Mouse (Mus musculus) MEL (cell line): ENCODE results near the gene Pitpnm3.

Experiments used
- BHLHE40 ChIP-seq: IDR thresholded peaks from 2 replicates; pipeline ENCODE4 v1.6.1; 2012; ENCODE audit warnings: low read depth, mild to moderate bottlenecking, inconsistent platforms, low read length, improper control_type of control experiment, borderline replicate concordance
- CHD1 ChIP-seq: IDR thresholded peaks from 2 replicates; pipeline ENCODE4 v1.6.1; 2012; ENCODE audit warnings: low read depth, mild to moderate bottlenecking, inconsistent platforms, low read length, improper control_type of control experiment
- CTCF ChIP-seq, 3 experiments: IDR thresholded peaks in 2 of 3; conservative IDR thresholded peaks in 1 of 3; 2 replicates each; pipeline ENCODE4 v1.5.1; 2011 to 2012; ENCODE audit warnings: low read length in 3 of 3, low read depth in 2 of 3, mild to moderate bottlenecking in 2 of 3, improper control_type of control experiment in 1 of 3, inconsistent platforms in 1 of 3, mixed read lengths in 1 of 3, moderate library complexity in 1 of 3; ENCODE audit not compliant: control insufficient read depth in 1 of 3, insufficient read depth in 1 of 3, poor library complexity in 1 of 3, severe bottlenecking in 1 of 3
- ELF1 ChIP-seq: IDR thresholded peaks from 2 replicates; pipeline ENCODE4 v1.6.1; 2014; ENCODE audit warnings: low read depth, mild to moderate bottlenecking, inconsistent platforms, low read length, improper control_type of control experiment, moderate library complexity
- EP300 ChIP-seq, 2 experiments: IDR thresholded peaks; 2 replicates each; pipeline ENCODE4 v1.6.1; 2011; ENCODE audit warnings: improper control_type of control experiment in 2 of 2, low read length in 2 of 2, low read depth in 1 of 2, mild to moderate bottlenecking in 1 of 2
- ETS1 ChIP-seq: IDR thresholded peaks from 2 replicates; pipeline ENCODE4 v1.6.1; 2012; ENCODE audit warnings: low read depth, mild to moderate bottlenecking, inconsistent platforms, low read length, improper control_type of control experiment, moderate library complexity
- GABPA ChIP-seq: IDR thresholded peaks from 2 replicates; pipeline ENCODE4 v1.6.1; 2012; ENCODE audit warnings: low read depth, mild to moderate bottlenecking, inconsistent platforms, low read length, improper control_type of control experiment, moderate library complexity
- JUND ChIP-seq: IDR thresholded peaks from 2 replicates; pipeline ENCODE4 v1.6.1; 2011; ENCODE audit warnings: low read depth, mild to moderate bottlenecking, improper control_type of control experiment, low read length
- MAZ ChIP-seq: IDR thresholded peaks from 2 replicates; pipeline ENCODE4 v1.6.1; 2012; ENCODE audit warnings: low read depth, mild to moderate bottlenecking, inconsistent platforms, low read length, improper control_type of control experiment
- MXI1 ChIP-seq: IDR thresholded peaks from 2 replicates; pipeline ENCODE4 v1.6.1; 2011; ENCODE audit warnings: mild to moderate bottlenecking, low read depth, low read length, improper control_type of control experiment
- POLR2A ChIP-seq, 2 experiments: IDR thresholded peaks; 2 replicates each; pipeline ENCODE4 v1.6.1; 2011 to 2012; ENCODE audit warnings: low read length in 2 of 2, mild to moderate bottlenecking in 2 of 2, control low read depth in 1 of 2, improper control_type of control experiment in 1 of 2, low read depth in 1 of 2, moderate library complexity in 1 of 2; ENCODE audit not compliant: control insufficient read depth in 1 of 2, insufficient read depth in 1 of 2, poor library complexity in 1 of 2
- SMC3 ChIP-seq: IDR thresholded peaks from 2 replicates; pipeline ENCODE4 v1.6.1; 2011; ENCODE audit warnings: low read depth, low read length, improper control_type of control experiment

DNA sequence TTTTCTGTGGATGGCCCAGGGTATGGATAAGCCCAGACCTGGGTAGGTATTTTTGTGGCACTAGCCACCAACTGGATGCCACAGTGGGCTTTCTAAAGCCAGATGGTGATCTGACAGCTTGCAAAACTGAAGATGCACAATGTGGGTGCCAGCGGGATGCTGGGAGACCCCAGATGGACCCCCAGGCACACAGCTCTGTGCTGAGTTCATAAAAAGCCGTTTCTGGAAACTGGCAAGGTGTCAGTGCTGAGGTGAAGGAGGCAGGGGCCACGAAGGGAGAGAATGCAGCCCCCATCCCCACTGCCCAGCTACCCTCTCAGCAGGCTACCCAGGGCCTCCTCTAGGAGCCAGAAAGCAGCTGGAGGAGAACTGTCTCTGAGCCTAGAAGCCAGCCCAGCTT, 78.4 kb downstream of the Pitpnm3 start:
- no peak for TF ChIP-seq MAZ
- no peak for TF ChIP-seq MXI1
- no peak for TF ChIP-seq CTCF (IDR thresholded peaks at IDR 0.05 in 2 of 3, conservative IDR thresholded peaks at IDR 0.05 in 1 of 3; ENCODE audit: control insufficient read depth in 1 of 3, insufficient read depth in 1 of 3, low read depth in 2 of 3, low read length in 3 of 3, poor library complexity in 1 of 3, severe bottlenecking in 1 of 3)
- no peak for TF ChIP-seq POLR2A (IDR thresholded peaks at IDR 0.05; ENCODE audit: control insufficient read depth in 1 of 2, insufficient read depth in 1 of 2, low read depth in 1 of 2, low read length in 2 of 2, poor library complexity in 1 of 2)
- TF ChIP-seq ELF1 = no peak
- no peak for TF ChIP-seq BHLHE40
- no peak for TF ChIP-seq JUND
- no peak for TF ChIP-seq SMC3
- TF ChIP-seq EP300 (IDR thresholded peaks at IDR 0.05; ENCODE audit: low read depth in 1 of 2, low read length in 2 of 2) = no peak
- no peak for TF ChIP-seq ETS1
- no peak for TF ChIP-seq GABPA
- no peak for TF ChIP-seq CHD1
